In the genomic region with DNA sequence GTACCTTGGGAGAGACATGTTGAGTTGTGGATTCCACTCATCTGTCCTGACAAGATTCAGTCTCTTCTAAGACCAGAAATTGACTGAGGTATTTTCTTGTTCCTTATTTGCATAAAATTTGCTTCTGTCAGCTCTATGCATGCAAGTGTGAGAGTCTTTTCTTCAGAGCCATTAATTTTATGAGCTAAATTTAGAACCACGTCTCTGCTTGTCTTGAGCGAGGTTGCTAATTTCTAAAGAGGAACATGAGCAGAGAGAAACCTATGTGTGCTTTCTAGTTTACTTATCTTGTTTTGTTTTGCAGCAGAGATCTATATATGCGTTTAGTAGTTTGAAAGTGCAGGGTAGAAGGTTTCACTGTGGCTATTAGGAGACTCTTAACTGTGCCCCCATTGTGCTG, we compare ENCODE assay signal across 1 mouse cellular context.
TF ChIP-seq lines count a peak whose summit lies in the region.

No protein-coding gene starts in this region.

TF ChIP-seq in CH12.LX, 34 proteins besides CTCF, POLR2A, EP300 and RAD21:
- TF ChIP-seq CHD1 (IDR thresholded peaks at IDR 0.05; ENCODE audit: low read depth, low read length) (0 out of 2 replicates have a peak, but pooled peaks have one; percentile 23), JUND (conservative IDR thresholded peaks at IDR 0.05; ENCODE audit: low read depth, low read length) (0 out of 2 replicates have a peak, but pooled peaks have one; percentile 29), GABPA (IDR thresholded peaks at IDR 0.05; ENCODE audit: insufficient replicate concordance, low read depth, low read length) (no peak), ELF1 (IDR thresholded peaks at IDR 0.05; ENCODE audit: low read depth, low read length) (no peak), PAX5 (IDR thresholded peaks at IDR 0.05; ENCODE audit: low read length) (no peak), BHLHE40 (IDR thresholded peaks at IDR 0.05; ENCODE audit: low read depth, low read length) (peak; percentile 29; the same call in 1 of the 2 replicates), MEF2A (IDR thresholded peaks at IDR 0.05; ENCODE audit: borderline replicate concordance, low read depth, low read length) (no peak; the same call in none of the 2 replicates), NELFE (IDR thresholded peaks at IDR 0.05; ENCODE audit: low read depth, low read length) (no peak), TCF12 (IDR thresholded peaks at IDR 0.05; ENCODE audit: low read depth, low read length) (no peak), ETS1 (conservative IDR thresholded peaks at IDR 0.05; ENCODE audit: low read depth, low read length) (no peak), NRF1 (IDR thresholded peaks at IDR 0.05; ENCODE audit: low read depth, low read length) (no peak), UBTF (IDR thresholded peaks at IDR 0.05; ENCODE audit: low read depth, low read length) (no peak), TBP (conservative IDR thresholded peaks at IDR 0.05; ENCODE audit: low read depth, low read length) (no peak), ZKSCAN1 (IDR thresholded peaks at IDR 0.05; ENCODE audit: borderline replicate concordance, low read depth, low read length) (no peak), CHD2 (IDR thresholded peaks at IDR 0.05; ENCODE audit: low read length) (no peak), MAFK (IDR thresholded peaks at IDR 0.05; ENCODE audit: insufficient replicate concordance, low read length) (peak; percentile 35; the same call in 1 of the 2 replicates), MAZ (IDR thresholded peaks at IDR 0.05; ENCODE audit: low read depth, low read length) (no peak), USF2 (conservative IDR thresholded peaks at IDR 0.05; ENCODE audit: low read depth, low read length) (no peak), SMC3 (IDR thresholded peaks at IDR 0.05; ENCODE audit: low read depth, low read length) (no peak), SIN3A (IDR thresholded peaks at IDR 0.05; ENCODE audit: low read length) (no peak; the same call in 1 of the 2 replicates), IRF4 (IDR thresholded peaks at IDR 0.05; ENCODE audit: low read depth, low read length) (0 out of 2 replicates have a peak, but pooled peaks have one; percentile 20), USF1 (IDR thresholded peaks at IDR 0.05; ENCODE audit: low read depth, low read length) (no peak), ZMIZ1 (IDR thresholded peaks at IDR 0.05; ENCODE audit: low read depth, low read length) (no peak), RCOR1 (conservative IDR thresholded peaks at IDR 0.05; ENCODE audit: low read depth, low read length) (no peak)
